Mouse (Mus musculus): Measurements from ENCODE around the gene Lrrc74a.

DNA sequence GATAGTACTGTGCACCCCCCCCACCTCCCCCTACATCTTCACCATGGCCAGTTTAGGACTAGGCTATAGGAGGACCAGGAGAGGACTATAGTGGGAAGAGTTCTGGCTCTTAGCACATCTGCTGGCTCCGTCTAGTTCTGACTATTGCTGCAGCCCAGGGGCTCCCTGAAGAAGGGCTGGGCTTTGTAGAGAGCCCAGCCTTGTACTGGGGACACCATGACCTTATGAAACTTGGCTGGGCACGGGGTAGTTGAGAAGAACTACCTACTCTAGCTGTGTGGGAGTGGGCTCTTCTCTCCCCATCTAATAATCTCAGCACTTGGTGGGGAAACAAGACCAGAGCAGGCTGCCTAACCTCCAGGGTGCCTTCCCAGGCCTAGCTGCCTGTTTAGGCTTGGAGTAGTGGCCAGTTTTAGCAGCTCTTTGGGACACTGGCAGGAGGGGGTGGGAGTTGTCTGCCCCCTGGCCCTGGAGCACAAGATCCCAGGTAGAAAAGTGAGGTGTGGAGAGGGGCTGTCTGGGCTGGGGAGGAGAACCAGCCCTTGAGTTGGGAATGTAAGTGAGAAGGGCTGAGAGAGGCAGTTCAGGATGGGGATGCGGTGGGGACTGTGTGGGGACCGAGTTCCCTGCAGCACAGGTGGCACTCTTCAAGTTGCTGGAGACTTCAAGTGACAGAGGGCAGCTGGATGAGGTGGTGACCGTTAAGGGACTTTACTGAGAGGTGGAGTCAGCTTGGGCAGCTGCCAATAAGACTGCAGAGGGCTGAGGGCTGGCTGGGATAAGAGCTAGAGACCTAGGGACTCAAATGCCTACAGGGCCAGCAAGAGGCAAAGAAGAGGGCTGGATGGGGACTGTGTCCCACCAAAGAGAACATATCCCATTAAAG is 41.5 kb upstream of the Lrrc74a start:
- TF ChIP-seq POLR2A (IDR thresholded peaks at IDR 0.05; ENCODE audit: insufficient read depth, low read length) (no peak), CTCF (IDR thresholded peaks at IDR 0.05; ENCODE audit: low read depth, low read length) (no peak)
